Mouse (Mus musculus) MEL (cell line): Measurements from ENCODE around the gene Diaph3.

Source experiments
- CTCF ChIP-seq, 3 experiments: IDR thresholded peaks in 2 of 3; conservative IDR thresholded peaks in 1 of 3; 2 replicates each; pipeline ENCODE4 v1.5.1; 2011 to 2012; ENCODE audit warnings: low read length in 3 of 3, low read depth in 2 of 3, mild to moderate bottlenecking in 2 of 3, improper control_type of control experiment in 1 of 3, inconsistent platforms in 1 of 3, mixed read lengths in 1 of 3, moderate library complexity in 1 of 3; ENCODE audit not compliant: control insufficient read depth in 1 of 3, insufficient read depth in 1 of 3, poor library complexity in 1 of 3, severe bottlenecking in 1 of 3
- GATA1 ChIP-seq: IDR thresholded peaks from 2 replicates; pipeline ENCODE4 v1.6.1; 2011; ENCODE audit warnings: low read depth, low read length, improper control_type of control experiment
- MYC ChIP-seq: IDR thresholded peaks from 2 replicates; pipeline ENCODE4 v1.6.1; 2011; ENCODE audit warnings: low read depth, mild to moderate bottlenecking, low read length, improper control_type of control experiment, moderate library complexity
- POLR2A ChIP-seq, 2 experiments: IDR thresholded peaks; 2 replicates each; pipeline ENCODE4 v1.6.1; 2011 to 2012; ENCODE audit warnings: low read length in 2 of 2, mild to moderate bottlenecking in 2 of 2, control low read depth in 1 of 2, improper control_type of control experiment in 1 of 2, low read depth in 1 of 2, moderate library complexity in 1 of 2; ENCODE audit not compliant: control insufficient read depth in 1 of 2, insufficient read depth in 1 of 2, poor library complexity in 1 of 2
- RAD21 ChIP-seq: IDR thresholded peaks from 2 replicates; pipeline ENCODE4 v1.6.1; 2011; ENCODE audit warnings: mild to moderate bottlenecking, low read depth, low read length, improper control_type of control experiment
- TAL1 ChIP-seq: IDR thresholded peaks from 2 replicates; pipeline ENCODE4 v1.6.1; 2012; ENCODE audit warnings: mild to moderate bottlenecking, inconsistent platforms, low read length, moderate library complexity, mixed read lengths

- TF ChIP-seq RAD21, result no peak
- no peak for TF ChIP-seq CTCF (IDR thresholded peaks at IDR 0.05 in 2 of 3, conservative IDR thresholded peaks at IDR 0.05 in 1 of 3; ENCODE audit: control insufficient read depth in 1 of 3, insufficient read depth in 1 of 3, low read depth in 2 of 3, low read length in 3 of 3, poor library complexity in 1 of 3, severe bottlenecking in 1 of 3)
- TF ChIP-seq GATA1, result no peak
- no peak for TF ChIP-seq MYC
- TF ChIP-seq POLR2A (IDR thresholded peaks at IDR 0.05; ENCODE audit: control insufficient read depth in 1 of 2, insufficient read depth in 1 of 2, low read depth in 1 of 2, low read length in 2 of 2, poor library complexity in 1 of 2), result no peak
- TF ChIP-seq TAL1, result no peak
These were observed 306.2 kb downstream of the Diaph3 start for GRCm38 (mm10) chr14:86834851-86835250.
